Comparison of ENCODE assay signal across 8 mouse cellular contexts in genomic region chr11:11878278-11878980, GRCm38 (mm10). TPM values are rescaled to one million over a fixed set of nuclear protein-coding genes. Genes with fewer than 3 reads are reported as not detected.
DNase-seq lines count a peak whose midpoint lies in the region; ATAC-seq and TF ChIP-seq lines count a peak whose summit lies in the region.

No protein-coding gene starts in this region.

- peaks cover 48% of the 10 kb centered on the region for H3K4me1 ChIP-seq in lung, embryonic 14.5 days (ENCODE audit: insufficient read depth)
- peaks cover 3% of the 10 kb centered on the region; the same call in 1 of the 2 replicates for H3K4me1 ChIP-seq in lung, adult 2 months (ENCODE audit: control insufficient read depth, insufficient read depth, low read length)
- peaks cover 22% of the 10 kb centered on the region for H3K4me1 ChIP-seq in embryonic fibroblast, embryonic 13.5 days (ENCODE audit: control insufficient read depth, insufficient read depth, low read length)

- H3K27me3 ChIP-seq in lung, embryonic 14.5 days (ENCODE audit: insufficient read depth, low read length), result no peaks in the 10 kb centered on the region

- no peak for TF ChIP-seq CTCF in lung, embryonic 14.5 days (IDR thresholded peaks at IDR 0.05; ENCODE audit: low read depth)
- TF ChIP-seq CTCF in lung, adult 2 months (IDR thresholded peaks at IDR 0.05; ENCODE audit: insufficient read depth, low read length), result no peak
- no peak for TF ChIP-seq CTCF in embryonic fibroblast, embryonic 13.5 days (IDR thresholded peaks at IDR 0.05; ENCODE audit: borderline replicate concordance, insufficient read depth, low read length)

- peak overlapping the region; percentile 99 for H3K27ac ChIP-seq in lung, embryonic 14.5 days (ENCODE audit: low read depth)
- H3K27ac ChIP-seq in embryonic fibroblast, embryonic 13.5 days (ENCODE audit: insufficient read depth, low read length), result peak overlapping the region; percentile 96

- no peaks in the 10 kb centered on the region for H3K9me3 ChIP-seq in lung, embryonic 14.5 days (ENCODE audit: low read depth, low read length)

- TF ChIP-seq POLR2A in lung, adult 2 months (IDR thresholded peaks at IDR 0.05; ENCODE audit: borderline replicate concordance, extremely low read depth, low read depth, low read length), result no peak
- TF ChIP-seq POLR2A in embryonic fibroblast, embryonic 13.5 days (IDR thresholded peaks at IDR 0.05; ENCODE audit: low read depth, low read length), result peak; percentile 25; the same call in 1 of the 2 replicates

- 0 out of 2 replicates have a peak overlapping the region, but pooled peaks have one; percentile 10 for H3K4me2 ChIP-seq in lung, embryonic 14.5 days

- whole genome bisulfite sequencing in lung, embryonic 14.5 days, result 5% methylated on average over 11 of the region's 11 CpGs
- 19% methylated on average over 11 of the region's 11 CpGs for WGBS in lung, adult 2 months

- H3K9ac ChIP-seq in lung, embryonic 14.5 days, result peak overlapping the region; percentile 45

- no peaks in the 10 kb centered on the region for H3K36me3 ChIP-seq in lung, embryonic 14.5 days (ENCODE audit: insufficient read depth)

- H3K4me3 ChIP-seq in lung, embryonic 14.5 days (ENCODE audit: low read depth, low read length), result no peak overlapping the region
- H3K4me3 ChIP-seq in lung, adult 2 months (replicated peaks; ENCODE audit: extremely low read depth, low read depth, low read length), result no peak overlapping the region
- H3K4me3 ChIP-seq in embryonic fibroblast, embryonic 13.5 days (ENCODE audit: insufficient read depth, low read length), result no peak overlapping the region

- peak; percentile 72 for ATAC-seq in lung, embryonic 14.5 days (ENCODE audit: insufficient read depth)
- ATAC-seq in inflammation-experienced regulatory T-cells, adult 6 months, result peak; percentile 68
- peak; percentile 18; the same call in 1 of the 2 replicates for ATAC-seq in megakaryocyte, adult 5-6 weeks (ENCODE audit: poor library complexity, severe bottlenecking)
- no peak for ATAC-seq in monocyte, adult 5-6 weeks (replicated peaks; ENCODE audit: insufficient number of reproducible peaks, low FRiP score, low TSS enrichment, poor library complexity, severe bottlenecking)

- peak; percentile 75 for DNase-seq in lung, embryonic 14.5 days
- DNase-seq in lung, adult 2 months, result no peak
- DNase-seq in right cerebral cortex, adult 2 months (ENCODE audit: low spot score in 2 of 2), result no peak
- DNase-seq in layer of hippocampus, postnatal 36 days, result no peak

RNA-seq across cellular contexts. Expression of gene Ddc, which starts 19.5 kb away (rescaled TPM):
- 13.1 and 13.4 TPM in 2 replicates for polyA plus RNA-seq in lung, embryonic 14.5 days (2014; fragmentation: Nextera tagmentation; extraction: Ambion mirVana)
- 1.5 and 3.6 TPM in 2 replicates for polyA plus RNA-seq in lung, adult 2 months (2012; rRNA removed)
- polyA plus RNA-seq in embryonic fibroblast, embryonic 13.5 days (2011; ENCODE audit: insufficient read length, low read depth, missing spikeins), result 1.6 TPM in 2 replicates
- 1 to 10 TPM in 2 of 3 experiments, under 1 TPM in 1; 0.62 to 4.9 (median 1.3) TPM for polyA plus RNA-seq in inflammation-experienced regulatory T-cells, adult 6 months (2017; shearing (Covaris generic))
- 0.23 and 0.38 TPM in 2 replicates for total RNA-seq in megakaryocyte, adult 5-6 weeks (2015)
- 0.16 TPM in 1 of 2 replicates, not detected in the other for total RNA-seq in megakaryocyte, adult 5-6 weeks (2017)
- not detected in 3 replicates for total RNA-seq in monocyte, adult 5-6 weeks (2017)
- total RNA-seq in layer of hippocampus, postnatal 36 days (2021), result 10 to 100 TPM in 1 of 2 experiments, 1 to 10 TPM in 1; 6.3 to 10.3 TPM
